Comparison of ENCODE assay signal across 11 mouse cellular contexts in the genomic region with DNA sequence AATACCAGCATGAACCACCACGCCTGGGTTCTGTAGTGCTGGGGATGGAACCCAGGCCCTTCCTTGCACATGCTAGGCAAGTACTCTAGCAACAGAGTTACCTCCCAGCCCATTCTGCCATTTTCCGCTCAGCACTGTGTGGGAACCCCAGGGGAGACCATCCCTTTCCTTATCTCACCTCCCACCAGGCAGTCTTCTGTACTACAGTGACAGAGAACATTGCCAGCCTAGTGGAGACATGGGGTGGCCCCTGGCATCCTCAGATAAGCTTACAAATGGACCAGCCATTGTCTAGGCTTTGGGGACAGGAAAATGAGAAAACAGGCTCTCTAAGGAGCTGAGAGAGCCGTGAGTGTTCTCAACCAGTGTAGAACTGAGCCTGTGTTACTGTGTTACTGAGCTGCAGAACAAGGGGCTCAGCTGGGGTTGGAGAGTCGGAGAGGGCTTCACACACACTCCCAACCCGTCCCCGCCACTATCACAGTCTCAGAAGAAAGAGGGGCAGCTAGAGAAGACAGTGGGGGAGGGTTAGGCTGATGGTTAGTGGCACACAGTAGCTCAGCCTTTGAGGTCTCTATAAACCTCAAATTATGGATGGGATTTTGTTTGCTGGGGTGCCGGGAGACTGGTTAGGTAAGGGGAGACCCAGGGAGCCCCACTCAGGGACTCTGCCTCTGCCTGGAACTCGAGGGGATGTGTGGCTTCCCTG.
DNase-seq lines count a peak whose midpoint lies in the region; ATAC-seq and TF ChIP-seq lines count a peak whose summit lies in the region.
"Had no signal": no experiment of that assay in that cellular context is flagged by ENCODE, and none has a peak within 500 bp of the region (broad histone marks: within the 10 kb centered on the region; RNA-seq: fewer than 3 reads in every experiment).

No protein-coding gene starts in this region.

- peaks cover 32% of the 10 kb centered on the region for H3K4me1 ChIP-seq in forebrain, embryonic 13.5 days
- peaks cover 72% of the 10 kb centered on the region for H3K4me1 ChIP-seq in forebrain, embryonic 10.5 days
- peaks cover 69% of the 10 kb centered on the region for H3K4me1 ChIP-seq in megakaryocyte, embryonic 14.5 days
- peaks cover 24 to 30% of the 10 kb centered on the region in 2 experiments for H3K4me1 ChIP-seq in liver, embryonic 14.5 days (replicated peaks; ENCODE audit: control insufficient read depth in 2 of 2, insufficient read depth in 2 of 2, low read length in 1 of 2)

- no peak overlapping the region for H3K9ac ChIP-seq in forebrain, embryonic 13.5 days
- H3K9ac ChIP-seq in liver, embryonic 14.5 days (replicated peaks): peak overlapping the region; percentile 48
- H3K9ac ChIP-seq: embryonic facial prominence, embryonic 13.5 days; lung, embryonic 14.5 days had no signal

- H3K27me3 ChIP-seq in forebrain, embryonic 13.5 days: peaks cover 12% of the 10 kb centered on the region; the same call in 1 of the 2 replicates
- peaks cover 55% of the 10 kb centered on the region for H3K27me3 ChIP-seq in forebrain, embryonic 10.5 days (ENCODE audit: poor library complexity, severe bottlenecking)
- H3K27me3 ChIP-seq in megakaryocyte, embryonic 14.5 days (replicated peaks): peaks cover 21% of the 10 kb centered on the region
- no peaks in the 10 kb centered on the region for H3K27me3 ChIP-seq in liver, embryonic 14.5 days (ENCODE audit: control insufficient read depth, insufficient read depth, low read length)

- H3K9me3 ChIP-seq in forebrain, embryonic 13.5 days (replicated peaks): no peaks in the 10 kb centered on the region
- no peaks in the 10 kb centered on the region for H3K9me3 ChIP-seq in forebrain, embryonic 10.5 days
- H3K9me3 ChIP-seq in megakaryocyte, embryonic 14.5 days: no peaks in the 10 kb centered on the region
- H3K9me3 ChIP-seq in liver, embryonic 14.5 days (ENCODE audit: control insufficient read depth, low read length): no peaks in the 10 kb centered on the region
- H3K9me3 ChIP-seq: embryonic facial prominence, embryonic 13.5 days had no signal

- peak; percentile 88 for TF ChIP-seq EP300 in liver, embryonic 14.5 days (IDR thresholded peaks at IDR 0.05; ENCODE audit: low read depth)

- ATAC-seq in forebrain, embryonic 13.5 days: no peak
- ATAC-seq in megakaryocyte, adult 5-6 weeks (ENCODE audit: poor library complexity, severe bottlenecking): no peak
- ATAC-seq in liver, embryonic 14.5 days (ENCODE audit: insufficient read depth): peak; percentile 98

- H3K4me3 ChIP-seq in forebrain, embryonic 13.5 days: no peak overlapping the region
- no peak overlapping the region for H3K4me3 ChIP-seq in forebrain, embryonic 10.5 days
- peak overlapping the region; percentile 42 for H3K4me3 ChIP-seq in megakaryocyte, embryonic 14.5 days (replicated peaks)
- peak overlapping the region; percentile 16 to 27; a peak in 3 of 4 replicates for H3K4me3 ChIP-seq in liver, embryonic 14.5 days (ENCODE audit: insufficient read depth in 1 of 2, low read depth in 2 of 2, low read length in 2 of 2)
- H3K4me3 ChIP-seq: embryonic facial prominence, embryonic 13.5 days had no signal

- H3K4me2 ChIP-seq in forebrain, embryonic 13.5 days: no peak overlapping the region
- H3K4me2 ChIP-seq in liver, embryonic 14.5 days (ENCODE audit: low read depth): peak overlapping the region; percentile 55
- H3K4me2 ChIP-seq: embryonic facial prominence, embryonic 13.5 days; lung, embryonic 14.5 days had no signal

- H3K27ac ChIP-seq in forebrain, embryonic 13.5 days: peak overlapping the region; percentile 27; the same call in 1 of the 2 replicates
- H3K27ac ChIP-seq in forebrain, embryonic 10.5 days: no peak overlapping the region
- H3K27ac ChIP-seq in liver, embryonic 14.5 days: peak overlapping the region; percentile 78
- H3K27ac ChIP-seq: embryonic facial prominence, embryonic 13.5 days had no signal

- WGBS in forebrain, embryonic 13.5 days: 61% methylated on average over 8 of the region's 8 CpGs
- 76% methylated on average over 8 of the region's 8 CpGs for WGBS in forebrain, embryonic 10.5 days
- WGBS in liver, embryonic 14.5 days (ENCODE audit: insufficient replicate concordance): 20% methylated on average over 8 of the region's 8 CpGs

- DNase-seq in forebrain, embryonic 10.5 days (ENCODE audit: extremely low spot score, low spot score): no peak
- peak; percentile 83 for DNase-seq in c-Kit-positive CD71-positive TER-119-negative erythroid progenitor cells, embryonic 14.5 days (ENCODE audit: low read depth)
- peak; percentile 66 to 78 (median 70) for DNase-seq in liver, embryonic 14.5 days (ENCODE audit: low read depth in 3 of 3, low spot score in 3 of 3)
- no peak for DNase-seq in Muller cell, postnatal 12 days (ENCODE audit: inconsistent ontology term)
- no peak for DNase-seq in adrenal gland, adult (ENCODE audit: inconsistent age in 2 of 2, low spot score in 1 of 2)
- DNase-seq: kidney, postnatal 25 days; lung, embryonic 14.5 days had no signal

- no peak; the same call in 1 of the 2 replicates for TF ChIP-seq CTCF in liver, embryonic 14.5 days (IDR thresholded peaks at IDR 0.05; ENCODE audit: low read depth)

- no peaks in the 10 kb centered on the region for H3K36me3 ChIP-seq in forebrain, embryonic 13.5 days (ENCODE audit: poor library complexity, severe bottlenecking)
- H3K36me3 ChIP-seq in forebrain, embryonic 10.5 days (replicated peaks): no peaks in the 10 kb centered on the region
- no peaks in the 10 kb centered on the region for H3K36me3 ChIP-seq in megakaryocyte, embryonic 14.5 days (replicated peaks; ENCODE audit: low read length)
- no peaks in the 10 kb centered on the region for H3K36me3 ChIP-seq in liver, embryonic 14.5 days (replicated peaks; ENCODE audit: control insufficient read depth, insufficient read depth, low read depth)
- H3K36me3 ChIP-seq: embryonic facial prominence, embryonic 13.5 days had no signal

Comparison
In these comparisons a context has a peak if more than half of its experiments do, and no peak if none do; other contexts are left out.
1. H3K4me3 ChIP-seq: peak in megakaryocyte, embryonic 14.5 days (single experiment) and liver, embryonic 14.5 days (2 of 2); none in forebrain, embryonic 13.5 days (single experiment) and forebrain, embryonic 10.5 days (single experiment).
2. DNase-seq: peak in c-Kit-positive CD71-positive TER-119-negative erythroid progenitor cells, embryonic 14.5 days (single experiment) and liver, embryonic 14.5 days (3 of 3); none in forebrain, embryonic 10.5 days (single experiment), Muller cell, postnatal 12 days (single experiment) and adrenal gland, adult (0 of 2).